Mouse (Mus musculus): ENCODE measurements at regions not wholly inside any gene's neighbourhood (a gene's known extent, or its start where the extent isn't known, plus 50 kb on each side); places are given as distances from the start of the nearest gene placed in this dataset.

GRCm38 (mm10) chr2:117399487-117399886, 56.7 kb upstream of the Rasgrp1 start:
- no peaks in the 10 kb centered on the region for H3K9me3 ChIP-seq (ENCODE audit: control insufficient read depth, low read length)
- no peaks in the 10 kb centered on the region for H3K4me1 ChIP-seq (ENCODE audit: control insufficient read depth, insufficient read depth, low read length)
- WGBS, result 92% methylated on average over 2 of the region's 2 CpGs
- TF ChIP-seq POLR2A (IDR thresholded peaks at IDR 0.05; ENCODE audit: borderline replicate concordance, extremely low read depth, insufficient read depth, insufficient read length), result no peak
- no peaks in the 10 kb centered on the region for H3K27me3 ChIP-seq (ENCODE audit: control insufficient read depth, insufficient read depth, low read length)
- no peak for ATAC-seq (ENCODE audit: low FRiP score, low read depth)
- no peak overlapping the region for H3K4me2 ChIP-seq (replicated peaks; ENCODE audit: low read depth, low read length, severe bottlenecking)
- no peak overlapping the region for H3K9ac ChIP-seq (ENCODE audit: low read depth, low read length, severe bottlenecking)
- no peak for DNase-seq (ENCODE audit: low spot score)
- H3K36me3 ChIP-seq (ENCODE audit: control insufficient read depth, insufficient read depth, low read length), result no peaks in the 10 kb centered on the region
- H3K27ac ChIP-seq (replicated peaks; ENCODE audit: low read depth, low read length), result no peak overlapping the region
- no peak overlapping the region for H3K4me3 ChIP-seq (replicated peaks; ENCODE audit: low read length)

DNA sequence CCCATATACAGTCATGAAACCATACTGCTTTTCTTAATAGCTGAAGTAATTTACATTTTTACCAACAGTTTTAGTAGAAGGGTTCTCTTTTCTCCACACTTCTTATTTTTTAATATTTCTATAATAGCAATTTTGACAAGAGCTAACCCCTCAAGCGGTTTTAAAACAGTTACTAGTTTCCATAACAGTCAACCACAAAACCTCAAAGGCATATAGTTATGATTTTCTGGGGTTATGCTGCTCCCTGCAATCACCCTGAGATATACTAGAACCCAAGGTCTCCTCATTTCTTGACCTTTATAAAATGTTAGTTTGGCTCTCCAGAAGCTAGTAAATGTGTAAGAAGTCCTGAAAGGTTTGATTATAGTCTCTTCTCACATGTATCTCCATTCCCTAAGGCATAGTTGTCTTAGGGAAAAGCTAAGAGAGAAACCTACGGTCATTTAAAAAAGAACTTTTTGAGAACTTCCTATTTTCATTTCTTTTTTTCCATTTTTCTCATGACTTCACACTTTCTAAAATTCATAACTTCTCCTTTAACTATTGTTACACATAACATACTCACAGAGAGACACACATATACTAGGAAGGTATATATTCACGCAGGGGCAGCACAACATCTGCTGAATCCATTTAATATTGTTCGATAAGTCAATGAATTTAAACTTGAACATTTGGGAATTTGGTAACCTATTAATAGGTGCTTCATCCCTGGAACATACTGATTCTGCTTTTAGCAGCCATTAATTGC, 60.8 kb upstream of the Rasgrp1 start:
- DNase-seq (ENCODE audit: low spot score) (no peak), ATAC-seq (ENCODE audit: low FRiP score, low read depth) (no peak)
- Histone ChIP-seq H3K4me1 (ENCODE audit: control insufficient read depth, insufficient read depth, low read length) (no peaks in the 10 kb centered on the region), H3K27me3 (ENCODE audit: control insufficient read depth, insufficient read depth, low read length) (no peaks in the 10 kb centered on the region), H3K9me3 (ENCODE audit: control insufficient read depth, low read length) (no peaks in the 10 kb centered on the region), H3K4me2 (replicated peaks; ENCODE audit: low read depth, low read length, severe bottlenecking) (no peak overlapping the region), H3K9ac (ENCODE audit: low read depth, low read length, severe bottlenecking) (no peak overlapping the region), H3K4me3 (replicated peaks; ENCODE audit: low read length) (no peak overlapping the region), H3K27ac (replicated peaks; ENCODE audit: low read depth, low read length) (no peak overlapping the region), H3K36me3 (ENCODE audit: control insufficient read depth, insufficient read depth, low read length) (no peaks in the 10 kb centered on the region)
- no peak for TF ChIP-seq POLR2A (IDR thresholded peaks at IDR 0.05; ENCODE audit: borderline replicate concordance, extremely low read depth, insufficient read depth, insufficient read length)
- WGBS, result 85% methylated on average over 4 of the region's 4 CpGs

GRCm38 (mm10) chr2:117405453-117405852, 62.7 kb upstream of the Rasgrp1 start:
- no peak overlapping the region for H3K27ac ChIP-seq (replicated peaks; ENCODE audit: low read depth, low read length)
- no peak overlapping the region for H3K4me3 ChIP-seq (replicated peaks; ENCODE audit: low read length)
- H3K27me3 ChIP-seq (ENCODE audit: control insufficient read depth, insufficient read depth, low read length), result no peaks in the 10 kb centered on the region
- no peak overlapping the region for H3K4me2 ChIP-seq (replicated peaks; ENCODE audit: low read depth, low read length, severe bottlenecking)
- no peaks in the 10 kb centered on the region for H3K9me3 ChIP-seq (ENCODE audit: control insufficient read depth, low read length)
- H3K4me1 ChIP-seq (ENCODE audit: control insufficient read depth, insufficient read depth, low read length), result no peaks in the 10 kb centered on the region
- DNase-seq (ENCODE audit: low spot score) (no peak), ATAC-seq (ENCODE audit: low FRiP score, low read depth) (no peak)
- H3K9ac ChIP-seq (ENCODE audit: low read depth, low read length, severe bottlenecking), result no peak overlapping the region
- no peaks in the 10 kb centered on the region for H3K36me3 ChIP-seq (ENCODE audit: control insufficient read depth, insufficient read depth, low read length)
- 75% methylated on average over 2 of the region's 2 CpGs for WGBS
- TF ChIP-seq POLR2A (IDR thresholded peaks at IDR 0.05; ENCODE audit: borderline replicate concordance, extremely low read depth, insufficient read depth, insufficient read length), result no peak

DNA sequence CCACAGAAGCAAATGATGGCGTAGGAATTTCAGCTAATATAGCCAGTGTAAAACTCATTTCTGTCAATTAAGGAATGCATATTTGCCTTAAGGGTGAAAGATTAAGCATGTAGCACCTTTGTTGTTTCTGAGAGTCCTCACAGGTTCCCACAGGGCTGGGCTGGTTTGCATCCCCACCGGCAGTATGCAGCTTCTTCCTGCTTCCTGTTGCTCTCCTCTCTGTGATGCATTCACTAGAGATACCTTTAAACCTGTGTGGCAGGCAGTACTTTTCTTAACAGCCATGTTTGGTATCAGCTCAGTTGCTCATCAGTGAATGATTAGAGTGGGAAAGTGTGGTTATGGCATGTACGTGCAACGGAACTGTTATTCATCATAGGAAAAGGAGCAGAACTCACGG, 65.4 kb upstream of the Rasgrp1 start:
- TF ChIP-seq POLR2A (IDR thresholded peaks at IDR 0.05; ENCODE audit: borderline replicate concordance, extremely low read depth, insufficient read depth, insufficient read length), result no peak
- ATAC-seq (ENCODE audit: low FRiP score, low read depth) (no peak), DNase-seq (ENCODE audit: low spot score) (no peak)
- Histone ChIP-seq H3K4me1 (ENCODE audit: control insufficient read depth, insufficient read depth, low read length) (no peaks in the 10 kb centered on the region), H3K9ac (ENCODE audit: low read depth, low read length, severe bottlenecking) (no peak overlapping the region), H3K4me2 (replicated peaks; ENCODE audit: low read depth, low read length, severe bottlenecking) (no peak overlapping the region), H3K9me3 (ENCODE audit: control insufficient read depth, low read length) (no peaks in the 10 kb centered on the region), H3K27me3 (ENCODE audit: control insufficient read depth, insufficient read depth, low read length) (no peaks in the 10 kb centered on the region), H3K36me3 (ENCODE audit: control insufficient read depth, insufficient read depth, low read length) (no peaks in the 10 kb centered on the region), H3K27ac (replicated peaks; ENCODE audit: low read depth, low read length) (no peak overlapping the region), H3K4me3 (replicated peaks; ENCODE audit: low read length) (no peak overlapping the region)
- WGBS, result 71% methylated on average over 5 of the region's 5 CpGs

DNA sequence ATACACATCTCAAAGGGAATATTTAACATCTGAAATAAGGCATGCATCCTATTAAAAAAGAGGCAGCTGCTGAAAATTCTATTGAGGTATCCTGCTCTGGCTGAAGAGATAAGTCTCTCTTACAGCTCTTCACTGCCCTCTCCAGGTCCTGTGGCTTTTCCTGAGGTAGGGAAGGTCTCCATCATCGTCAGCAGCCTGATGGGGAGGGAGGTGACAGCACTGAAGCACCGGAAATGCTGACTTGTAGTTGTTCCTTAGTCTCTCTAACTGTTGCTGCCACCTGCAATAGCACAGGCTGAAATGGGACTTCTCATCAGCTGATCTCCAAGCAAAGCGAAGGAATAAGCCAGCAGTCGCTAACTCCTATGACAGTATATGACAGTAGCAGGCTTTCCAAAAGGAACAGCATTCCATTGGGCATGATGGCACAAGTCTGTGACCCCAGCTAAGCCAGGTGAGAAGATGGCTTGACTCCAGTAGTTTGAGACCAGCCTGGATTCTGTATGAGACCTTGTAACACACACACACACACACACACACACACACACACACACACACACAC, 69.3 kb upstream of the Rasgrp1 start:
- Histone ChIP-seq H3K27me3 (ENCODE audit: control insufficient read depth, insufficient read depth, low read length) (no peaks in the 10 kb centered on the region), H3K9ac (ENCODE audit: low read depth, low read length, severe bottlenecking) (no peak overlapping the region), H3K27ac (replicated peaks; ENCODE audit: low read depth, low read length) (no peak overlapping the region), H3K4me1 (ENCODE audit: control insufficient read depth, insufficient read depth, low read length) (no peaks in the 10 kb centered on the region), H3K4me2 (replicated peaks; ENCODE audit: low read depth, low read length, severe bottlenecking) (no peak overlapping the region), H3K36me3 (ENCODE audit: control insufficient read depth, insufficient read depth, low read length) (no peaks in the 10 kb centered on the region), H3K9me3 (ENCODE audit: control insufficient read depth, low read length) (no peaks in the 10 kb centered on the region), H3K4me3 (replicated peaks; ENCODE audit: low read length) (no peak overlapping the region)
- whole genome bisulfite sequencing, result 33% methylated on average over 4 of the region's 4 CpGs
- ATAC-seq (ENCODE audit: low FRiP score, low read depth), result no peak
- TF ChIP-seq POLR2A (IDR thresholded peaks at IDR 0.05; ENCODE audit: borderline replicate concordance, extremely low read depth, insufficient read depth, insufficient read length), result no peak
- no peak for DNase-seq (ENCODE audit: low spot score)
